Comparison of ENCODE assay signal across 28 mouse cellular contexts in genomic region chr17:73401272-73401671, GRCm38 (mm10). TPM values are rescaled to one million over a fixed set of nuclear protein-coding genes. Genes with fewer than 3 reads are reported as not detected.
"Had no signal": no experiment of that assay in that cellular context is flagged by ENCODE, and none has a peak within 500 bp of the region (broad histone marks: within the 10 kb centered on the region; RNA-seq: fewer than 3 reads in every experiment).

No protein-coding gene starts in this region.

- H3K36me3 ChIP-seq: forebrain, embryonic 15.5 days; heart, embryonic 12.5 days; hindbrain, embryonic 10.5 days; hindbrain, embryonic 12.5 days; limb, embryonic 13.5 days; limb, embryonic 15.5 days; liver, embryonic 12.5 days had no signal

- ATAC-seq: forebrain, embryonic 15.5 days; forebrain, postnatal 0 days; hindbrain, embryonic 16.5 days; inflammation-experienced regulatory T-cells, adult 6 months; liver, embryonic 12.5 days had no signal

- DNase-seq: forebrain, postnatal 0 days; gastrocnemius, adult 2 months; gastrocnemius, postnatal 10 days; gastrocnemius, postnatal 25 days; heart, adult 2 months; heart, postnatal 10 days; heart, postnatal 4 days; kidney, adult 11 months; kidney, adult 2 months; kidney, adult 9 months; kidney, postnatal 10 days; layer of hippocampus, adult 9-11 months; layer of hippocampus, postnatal 36 days; left cerebral cortex, postnatal 4 days had no signal

- H3K4me2 ChIP-seq: forebrain, embryonic 15.5 days; heart, embryonic 12.5 days; hindbrain, embryonic 12.5 days; hindbrain, embryonic 14.5 days; limb, embryonic 13.5 days; limb, embryonic 15.5 days; liver, embryonic 12.5 days had no signal

- H3K9me3 ChIP-seq: forebrain, embryonic 15.5 days; heart, embryonic 12.5 days; hindbrain, embryonic 10.5 days; hindbrain, embryonic 12.5 days; limb, embryonic 13.5 days; limb, embryonic 15.5 days; liver, embryonic 12.5 days had no signal

- H3K27ac ChIP-seq: forebrain, embryonic 15.5 days; gastrocnemius, adult 2 months; heart, adult 2 months; hindbrain, embryonic 10.5 days; hindbrain, embryonic 12.5 days; hindbrain, embryonic 14.5 days; limb, embryonic 13.5 days; limb, embryonic 15.5 days; liver, embryonic 12.5 days; liver, embryonic 14.5 days had no signal

- H3K27me3 ChIP-seq: forebrain, embryonic 15.5 days; heart, embryonic 12.5 days; hindbrain, embryonic 12.5 days; limb, embryonic 13.5 days; limb, embryonic 15.5 days; liver, embryonic 12.5 days had no signal

- H3K4me3 ChIP-seq: forebrain, embryonic 15.5 days; gastrocnemius, adult 2 months; heart, adult 2 months; heart, embryonic 12.5 days; hindbrain, embryonic 10.5 days; hindbrain, embryonic 12.5 days; limb, embryonic 13.5 days; limb, embryonic 15.5 days; liver, embryonic 12.5 days had no signal

- H3K9ac ChIP-seq: forebrain, embryonic 15.5 days; forebrain, postnatal 0 days; heart, embryonic 12.5 days; hindbrain, embryonic 12.5 days; hindbrain, embryonic 14.5 days; limb, embryonic 13.5 days; limb, embryonic 15.5 days; liver, embryonic 12.5 days; liver, embryonic 14.5 days had no signal

- H3K4me1 ChIP-seq: forebrain, embryonic 15.5 days; hindbrain, embryonic 10.5 days; hindbrain, embryonic 12.5 days; limb, embryonic 13.5 days; limb, embryonic 15.5 days; liver, embryonic 12.5 days had no signal

RNA-seq across cellular contexts. Expression of gene Capn13, which starts 0.6 kb away (rescaled TPM):
- polyA plus RNA-seq: forebrain, embryonic 15.5 days; forebrain, postnatal 0 days; heart, embryonic 12.5 days; heart, embryonic 16.5 days; hindbrain, embryonic 12.5 days; inflammation-experienced regulatory T-cells, adult 6 months; limb, embryonic 11.5 days; limb, embryonic 13.5 days; limb, embryonic 15.5 days; liver, embryonic 12.5 days; liver, embryonic 16.5 days had no signal
